Mouse (Mus musculus) neural tube, embryonic 14.5 days (tissue): ENCODE data around the gene Ddx56. TPM values are rescaled to one million over a fixed set of nuclear protein-coding genes. Genes with fewer than 3 reads are reported as not detected.

Experiments
- ATAC-seq: fragments of 200-750 bp; cut with Nextera tagmentation; 2 replicates; pipeline ENCODE4 v1.8.0; 2017; ENCODE audit warnings: low read depth, mild to moderate bottlenecking, moderate TSS enrichment, moderate library complexity
- H3K27ac ChIP-seq: fragments of 300-500 bp; sonication (generic); 2 replicates; pipeline ENCODE4 v1.5.1; 2014; ENCODE audit warnings: low read depth, mild to moderate bottlenecking, control low read depth, low read length, moderate library complexity, mixed read lengths
- H3K27me3 ChIP-seq: fragments of 300-500 bp; sonication (generic); 2 replicates; pipeline ENCODE4 v1.6.1; 2014; ENCODE audit warnings: low read length; ENCODE audit not compliant: control insufficient read depth, insufficient read depth
- H3K36me3 ChIP-seq: fragments of 300-500 bp; sonication (generic); 2 replicates; pipeline ENCODE4 v1.6.1; 2014; ENCODE audit warnings: low read length, mixed read lengths; ENCODE audit not compliant: control insufficient read depth, insufficient read depth
- H3K4me1 ChIP-seq: fragments of 300-500 bp; sonication (generic); 2 replicates; pipeline ENCODE4 v1.6.1; 2014; ENCODE audit warnings: low read length; ENCODE audit not compliant: control insufficient read depth, insufficient read depth
- H3K4me2 ChIP-seq: fragments of 300-500 bp; sonication (generic); 2 replicates; pipeline ENCODE4 v1.6.1; 2014; ENCODE audit warnings: mild to moderate bottlenecking, low read depth, low read length, control low read depth
- H3K4me3 ChIP-seq: fragments of 300-500 bp; sonication (generic); 2 replicates; pipeline ENCODE4 v1.5.1; 2014; ENCODE audit warnings: low read depth, low read length, control low read depth, mixed read lengths
- H3K9ac ChIP-seq: fragments of 300-500 bp; sonication (generic); replicated peaks from 2 replicates; pipeline ENCODE4 v1.6.1; 2014; ENCODE audit warnings: low read depth, mild to moderate bottlenecking, control low read depth, low read length, mixed read lengths
- H3K9me3 ChIP-seq: fragments of 300-500 bp; sonication (generic); 2 replicates; pipeline ENCODE4 v1.6.1; 2016; ENCODE audit warnings: low read length; ENCODE audit not compliant: control insufficient read depth
- WGBS: fragments of 180-500 bp; shearing (Covaris S2); extraction: QIAGEN DNeasy Blood & Tissue Kit; methylation state at CpG from one replicate; pipeline ENCODE4 v1.1.7; 2014; 5-methylcytosine and 5-hydroxymethylcytosine counted together
- polyA plus RNA-seq: library from polyadenylated mRNA; unstranded; fragments of >200 nt; fragmentation: Nextera tagmentation; extraction: Ambion mirVana; gene quantifications from 2 replicates; pipeline ENCODE4 v1.2.1, GENCODE M21; 2014

The Ddx56 gene
- polyA plus RNA-seq, 1 experiment from 2014 or later, result 78.3 TPM

DNA sequence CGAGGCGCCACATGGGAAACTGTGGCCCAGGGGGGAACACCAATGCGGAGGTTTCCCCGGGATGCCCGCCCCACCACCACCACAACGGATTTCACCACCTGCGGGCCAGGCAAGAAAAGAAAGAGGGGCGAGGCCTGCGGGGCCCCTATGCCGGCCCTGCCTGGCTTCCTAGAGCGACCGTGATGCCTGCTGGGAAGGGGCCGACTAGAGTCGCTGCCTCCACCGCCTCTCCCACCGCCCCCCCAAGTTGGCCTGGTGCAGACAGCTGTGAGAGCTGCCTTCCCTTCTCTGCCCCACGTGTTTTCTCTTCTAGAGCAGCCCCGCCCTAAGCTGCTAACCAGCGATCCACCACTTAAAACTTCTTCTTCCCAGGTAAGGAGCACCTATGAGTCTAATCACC, 22.9 kb downstream of the Ddx56 start:
- H3K27me3 ChIP-seq, result no peaks in the 10 kb centered on the region
- H3K4me3 ChIP-seq, result no peak overlapping the region
- no peaks in the 10 kb centered on the region for H3K4me1 ChIP-seq
- 55% methylated on average over 19 of the region's 19 CpGs for WGBS
- no peak overlapping the region for H3K9ac ChIP-seq
- H3K4me2 ChIP-seq, result no peak overlapping the region
- no peaks in the 10 kb centered on the region for H3K9me3 ChIP-seq
- no peak for ATAC-seq
- no peak overlapping the region for H3K27ac ChIP-seq
- H3K36me3 ChIP-seq, result no peaks in the 10 kb centered on the region

DNA sequence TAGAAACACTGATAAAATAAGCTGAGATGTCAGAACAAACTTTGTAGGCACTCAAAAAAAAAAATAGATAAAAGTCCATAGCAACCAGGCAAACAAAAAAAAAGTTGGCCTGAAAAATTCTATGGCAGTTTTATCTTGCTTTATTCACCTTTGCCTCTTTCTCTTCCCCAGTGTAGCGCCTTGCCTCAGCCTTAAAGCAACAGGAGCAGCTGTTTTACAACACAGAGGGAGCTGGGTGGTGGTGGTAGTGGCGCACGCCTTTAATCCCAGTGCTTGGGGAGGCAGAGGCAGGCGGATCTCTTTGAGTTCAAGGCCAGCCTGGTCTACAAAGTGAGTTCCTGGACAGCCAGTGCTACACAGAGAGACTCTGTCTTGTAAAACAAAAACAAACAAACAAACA, 34.5 kb downstream of the Ddx56 start:
- no peaks in the 10 kb centered on the region for H3K4me1 ChIP-seq
- 92% methylated on average over 4 of the region's 4 CpGs for WGBS
- no peak for ATAC-seq

DNA sequence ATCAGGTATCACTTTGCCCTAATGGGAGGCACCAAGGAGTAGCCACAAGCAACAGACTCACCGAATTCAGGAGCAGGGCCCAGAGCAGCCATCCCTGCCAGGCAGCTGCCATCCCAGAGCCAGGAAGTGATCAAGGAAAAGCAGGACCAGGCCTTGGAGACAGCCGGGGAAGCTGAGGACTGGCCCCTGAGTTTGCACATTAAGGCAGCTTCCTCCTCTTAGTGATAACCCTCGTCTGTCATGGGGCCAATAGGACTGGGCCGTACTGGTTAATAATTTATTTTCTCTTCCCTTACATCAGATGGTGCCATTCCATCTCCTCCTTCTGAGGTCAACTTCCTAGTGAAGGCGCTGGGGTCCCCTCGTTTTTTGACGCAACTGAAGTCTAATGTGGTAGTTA, 37.6 kb downstream of the Ddx56 start, which contains the start of gene Npc1l1:
Gene Npc1l1 (minus strand): TSS at position 132 of the 400 bp plus-strand sequence.
- ATAC-seq, result no peak
- Histone ChIP-seq H3K4me2 (no peak within 1 kb of the TSS), H3K27me3 (no peaks in the 10 kb centered on the region), H3K27ac (no peak within 1 kb of the TSS), H3K9ac (no peak within 1 kb of the TSS), H3K4me1 (no peaks in the 10 kb centered on the region), H3K36me3 (no peaks in the 10 kb centered on the region), H3K9me3 (no peaks in the 10 kb centered on the region), H3K4me3 (no peak within 1 kb of the TSS)
- 83% methylated on average over 7 of the region's 7 CpGs for WGBS

More for the DNA sequence above, 34.5 kb downstream of the Ddx56 start:
- H3K4me2 ChIP-seq, result no peak overlapping the region
- no peaks in the 10 kb centered on the region for H3K36me3 ChIP-seq
- H3K27me3 ChIP-seq, result no peaks in the 10 kb centered on the region
- no peak overlapping the region for H3K27ac ChIP-seq
- no peak overlapping the region for H3K9ac ChIP-seq
- H3K9me3 ChIP-seq, result no peaks in the 10 kb centered on the region
- H3K4me3 ChIP-seq, result no peak overlapping the region

DNA sequence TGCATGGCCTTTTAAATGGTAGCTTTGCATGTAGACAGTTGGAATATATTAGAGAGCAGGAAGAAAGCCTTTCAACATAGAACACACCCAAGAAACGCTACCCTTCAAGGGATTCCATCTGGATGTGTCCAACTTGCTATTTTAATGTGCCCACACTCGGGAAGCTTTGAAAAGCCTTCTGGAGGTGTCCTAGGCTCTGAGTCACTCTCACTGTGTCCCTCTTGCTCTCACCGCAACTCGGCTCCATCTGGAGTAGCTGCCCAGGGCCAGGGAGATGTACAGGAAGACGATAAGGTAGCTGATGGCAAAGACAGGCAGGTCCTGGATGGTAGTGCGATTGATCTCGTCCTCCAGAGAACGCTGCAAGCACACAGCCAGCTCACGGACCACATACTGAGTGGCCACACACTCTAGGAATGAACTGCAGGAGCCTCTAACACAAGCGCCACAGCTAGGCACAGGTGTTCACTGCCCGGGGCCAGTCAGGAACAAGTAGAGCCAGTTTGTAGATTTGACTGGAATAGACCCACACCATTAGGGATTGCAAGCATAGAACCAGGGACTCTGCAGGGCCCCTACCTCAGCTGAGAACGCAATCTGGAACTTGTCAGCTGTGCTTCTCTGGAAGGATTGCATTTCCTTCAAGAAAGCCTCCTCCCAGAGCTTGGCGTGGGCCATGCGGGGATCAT, 42.9 kb downstream of the Ddx56 start:
- no peak for ATAC-seq
- Histone ChIP-seq H3K27ac (no peak overlapping the region), H3K4me3 (no peak overlapping the region), H3K27me3 (no peaks in the 10 kb centered on the region), H3K36me3 (no peaks in the 10 kb centered on the region), H3K4me2 (no peak overlapping the region), H3K9me3 (no peaks in the 10 kb centered on the region), H3K4me1 (no peaks in the 10 kb centered on the region), H3K9ac (no peak overlapping the region)
- WGBS, result 85% methylated on average over 14 of the region's 14 CpGs

DNA sequence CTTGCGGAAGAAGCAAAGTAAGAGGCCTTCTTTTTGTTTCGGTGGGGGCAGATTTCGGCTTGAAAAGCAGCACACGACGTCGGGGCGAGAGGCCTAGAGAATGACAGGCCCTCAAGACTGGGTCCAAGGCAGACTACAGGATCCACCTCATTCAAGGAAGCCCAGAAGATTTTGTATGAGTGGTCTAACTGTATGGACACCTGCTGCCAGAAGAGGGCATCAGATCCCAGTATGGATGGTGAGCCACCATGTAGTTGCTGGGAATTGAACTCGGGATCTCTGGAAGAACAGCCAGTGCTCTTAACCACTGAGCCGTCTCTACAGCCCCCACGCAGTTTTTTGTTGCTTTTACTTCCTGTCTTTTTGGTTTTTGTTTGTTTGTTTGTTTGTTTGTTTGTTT, 45.4 kb downstream of the Ddx56 start:
- Histone ChIP-seq H3K4me1 (no peaks in the 10 kb centered on the region), H3K4me3 (no peak overlapping the region), H3K27me3 (no peaks in the 10 kb centered on the region), H3K4me2 (no peak overlapping the region), H3K36me3 (no peaks in the 10 kb centered on the region), H3K9ac (no peak overlapping the region), H3K27ac (no peak overlapping the region), H3K9me3 (no peaks in the 10 kb centered on the region)
- ATAC-seq, result no peak
- 94% methylated on average over 10 of the region's 10 CpGs for WGBS

DNA sequence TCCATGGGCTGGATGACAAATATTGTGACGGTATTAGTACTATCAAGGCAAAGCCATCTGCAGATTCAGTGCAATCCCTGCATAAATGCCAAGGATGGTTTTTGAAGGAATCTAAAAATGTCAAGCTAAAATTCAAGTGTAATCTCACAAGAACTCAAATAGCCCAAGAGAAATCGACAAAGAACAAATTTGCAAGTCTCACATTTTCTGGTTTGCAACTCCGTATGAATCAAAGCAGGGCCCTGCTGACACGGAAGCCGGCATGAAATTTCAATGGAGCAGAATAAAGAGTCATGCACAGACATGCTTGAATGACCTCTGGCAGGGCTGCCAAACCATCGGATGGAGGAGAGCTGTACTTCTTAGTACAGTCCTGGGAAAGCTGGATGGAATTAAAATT, 47.6 kb downstream of the Ddx56 start:
- Histone ChIP-seq H3K9ac (no peak overlapping the region), H3K4me1 (no peaks in the 10 kb centered on the region), H3K4me3 (no peak overlapping the region), H3K4me2 (no peak overlapping the region), H3K27ac (no peak overlapping the region), H3K9me3 (no peaks in the 10 kb centered on the region), H3K27me3 (no peaks in the 10 kb centered on the region), H3K36me3 (no peaks in the 10 kb centered on the region)
- ATAC-seq, result no peak
- 83% methylated on average over 6 of the region's 6 CpGs for WGBS

DNA sequence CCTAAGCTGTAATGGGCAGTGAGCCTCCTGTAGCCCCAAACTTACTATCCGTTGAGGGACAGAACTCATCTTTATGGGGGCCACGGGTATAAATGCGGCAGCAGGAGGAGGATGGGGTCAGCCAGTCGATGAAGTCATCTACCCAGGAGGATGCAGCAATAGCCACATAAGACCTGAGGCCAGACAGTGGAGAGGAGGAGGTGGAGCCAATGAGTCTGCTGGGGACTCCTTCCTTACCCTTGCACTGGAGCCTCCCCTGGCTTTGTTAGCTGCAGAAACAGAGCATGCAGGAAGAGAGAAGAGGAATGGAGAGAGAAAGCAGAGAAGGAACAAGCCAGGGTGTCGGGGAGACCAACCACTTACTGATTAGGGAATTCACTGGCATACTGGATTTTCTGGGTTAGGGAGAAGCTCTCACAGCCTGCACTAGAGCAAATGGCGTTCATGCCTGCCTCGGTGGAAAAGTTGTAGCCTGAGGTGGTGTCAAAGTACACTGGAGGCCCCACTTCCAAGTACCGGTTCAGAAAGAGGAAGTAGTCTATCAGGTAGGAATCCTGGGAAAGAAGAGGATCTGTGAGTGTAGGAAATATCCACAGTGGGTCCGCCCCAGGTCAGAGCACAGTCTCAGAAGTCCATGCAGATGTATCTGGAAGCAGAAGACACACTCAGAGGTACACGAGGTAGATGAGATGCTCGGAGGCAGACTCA, 49.2 kb downstream of the Ddx56 start:
- Histone ChIP-seq H3K4me2 (no peak overlapping the region), H3K27me3 (no peaks in the 10 kb centered on the region), H3K4me3 (no peak overlapping the region), H3K27ac (no peak overlapping the region), H3K36me3 (no peaks in the 10 kb centered on the region), H3K4me1 (no peaks in the 10 kb centered on the region), H3K9ac (no peak overlapping the region), H3K9me3 (no peaks in the 10 kb centered on the region)
- 83% methylated on average over 11 of the region's 11 CpGs for WGBS
- ATAC-seq, result no peak

DNA sequence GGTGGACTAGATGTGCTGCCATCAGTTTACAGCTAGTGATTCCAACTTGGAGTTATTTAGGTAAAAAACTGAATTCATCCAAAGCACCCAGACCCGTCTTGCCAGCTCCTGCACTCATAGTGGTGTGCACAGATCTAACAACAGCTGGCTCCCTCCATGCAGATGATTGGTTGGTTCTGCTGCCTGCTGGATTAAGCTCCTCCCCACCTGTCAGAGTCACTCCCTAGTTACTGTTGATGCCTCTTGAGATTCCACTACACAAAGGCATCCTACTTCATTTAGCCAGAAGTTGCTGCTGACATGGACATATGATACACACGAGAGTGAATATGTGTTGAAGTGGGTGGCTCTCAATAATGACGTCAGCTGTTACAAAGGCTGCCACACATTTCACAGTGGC, 50.7 kb downstream of the Ddx56 start:
- ATAC-seq, result no peak
- no peaks in the 10 kb centered on the region for H3K4me1 ChIP-seq
- no peak overlapping the region for H3K4me3 ChIP-seq
- WGBS, result 66% methylated on average over 3 of the region's 3 CpGs
- no peak overlapping the region for H3K27ac ChIP-seq
- no peaks in the 10 kb centered on the region for H3K9me3 ChIP-seq
- no peak overlapping the region for H3K4me2 ChIP-seq
- H3K36me3 ChIP-seq, result no peaks in the 10 kb centered on the region
- no peaks in the 10 kb centered on the region for H3K27me3 ChIP-seq
- H3K9ac ChIP-seq, result no peak overlapping the region
